ENCODE assay signal across 8 mouse cellular contexts in genomic region chr19:37433895-37434262, GRCm38 (mm10). TPM values are rescaled to one million over a fixed set of nuclear protein-coding genes. Genes with fewer than 3 reads are reported as not detected.
A peak's percentile ranks its signal among the peaks of the same experiment; 100 is the strongest.
DNase-seq lines count a peak whose midpoint lies in the region; ATAC-seq and TF ChIP-seq lines count a peak whose summit lies in the region.

No protein-coding gene starts in this region.

- H3K4me1 ChIP-seq in erythroblast, embryonic 14.5 days (ENCODE audit: control insufficient read depth): peaks cover 19% of the 10 kb centered on the region
- H3K4me1 ChIP-seq in G1E (ENCODE audit: insufficient read depth, low read depth, low read length): peaks cover 45% of the 10 kb centered on the region
- H3K4me1 ChIP-seq in forebrain, embryonic 14.5 days (ENCODE audit: control insufficient read depth, insufficient read depth, low read length): no peaks in the 10 kb centered on the region
- H3K4me1 ChIP-seq in kidney, postnatal 0 days (replicated peaks; ENCODE audit: insufficient read depth, low read length): peaks cover 4% of the 10 kb centered on the region
- H3K4me1 ChIP-seq in midbrain, embryonic 10.5 days: peaks cover 18% of the 10 kb centered on the region

- WGBS in forebrain, embryonic 14.5 days: 0% methylated on average over 14 of the region's 14 CpGs
- 1% methylated on average over 14 of the region's 14 CpGs for WGBS in kidney, postnatal 0 days
- 2% methylated on average over 14 of the region's 14 CpGs for WGBS in midbrain, embryonic 10.5 days

- ATAC-seq in erythroblast, adult 5-6 weeks (replicated peaks; ENCODE audit: low FRiP score, poor library complexity, severe bottlenecking): no peak
- ATAC-seq in G1E (ENCODE audit: extremely low read depth, insufficient number of reproducible peaks, low FRiP score, poor library complexity, severe bottlenecking): no peak
- ATAC-seq in forebrain, embryonic 14.5 days: 0 out of 2 replicates have a peak, but pooled peaks have one; percentile 30
- ATAC-seq in kidney, postnatal 0 days (replicated peaks; ENCODE audit: low FRiP score, low read depth): 0 out of 2 replicates have a peak, but pooled peaks have one; percentile 8
- no peak for ATAC-seq in cerebellum, adult (ENCODE audit: insufficient number of reproducible peaks, low FRiP score, low TSS enrichment)

- DNase-seq in G1E (ENCODE audit: low spot score): no peak
- no peak for DNase-seq in forebrain, embryonic 14.5 days (ENCODE audit: low spot score)
- no peak for DNase-seq in kidney, postnatal 0 days (ENCODE audit: low spot score)
- peak; percentile 50 for DNase-seq in midbrain, embryonic 10.5 days (ENCODE audit: low spot score)
- no peak for DNase-seq in thymus, postnatal 14 days

- peaks cover 13% of the 10 kb centered on the region; the same call in 1 of the 2 replicates for H3K9me3 ChIP-seq in erythroblast, embryonic 14.5 days (ENCODE audit: control insufficient read depth, low read length)
- H3K9me3 ChIP-seq in G1E (replicated peaks): peaks cover 6% of the 10 kb centered on the region; the same call in 1 of the 2 replicates
- H3K9me3 ChIP-seq in forebrain, embryonic 14.5 days (replicated peaks; ENCODE audit: control insufficient read depth, low read length): no peaks in the 10 kb centered on the region
- no peaks in the 10 kb centered on the region for H3K9me3 ChIP-seq in kidney, postnatal 0 days (replicated peaks; ENCODE audit: low read length)
- no peaks in the 10 kb centered on the region for H3K9me3 ChIP-seq in midbrain, embryonic 10.5 days (replicated peaks)

- no peak for TF ChIP-seq CTCF in G1E (IDR thresholded peaks at IDR 0.05; ENCODE audit: low read depth, low read length)
- no peak for TF ChIP-seq CTCF in kidney, postnatal 0 days (IDR thresholded peaks at IDR 0.05; ENCODE audit: low read depth)

- H3K4me3 ChIP-seq in erythroblast, embryonic 14.5 days (replicated peaks): peak overlapping the region; percentile 63
- H3K4me3 ChIP-seq in G1E (ENCODE audit: low read depth, low read length): peak overlapping the region; percentile 92
- H3K4me3 ChIP-seq in forebrain, embryonic 14.5 days (ENCODE audit: low read depth, low read length): peak overlapping the region; percentile 34; the same call in 1 of the 2 replicates
- H3K4me3 ChIP-seq in kidney, postnatal 0 days (replicated peaks; ENCODE audit: low read depth, low read length): peak overlapping the region; percentile 55
- H3K4me3 ChIP-seq in midbrain, embryonic 10.5 days: peak overlapping the region; percentile 50

- peaks cover 85% of the 10 kb centered on the region for H3K27me3 ChIP-seq in erythroblast, embryonic 14.5 days (ENCODE audit: control insufficient read depth)
- H3K27me3 ChIP-seq in G1E (ENCODE audit: insufficient read depth, low read length): peaks cover 5% of the 10 kb centered on the region; the same call in 1 of the 2 replicates
- peaks cover 67% of the 10 kb centered on the region for H3K27me3 ChIP-seq in forebrain, embryonic 14.5 days (replicated peaks; ENCODE audit: control insufficient read depth, insufficient read depth, low read length)
- peaks cover 60% of the 10 kb centered on the region for H3K27me3 ChIP-seq in kidney, postnatal 0 days (ENCODE audit: insufficient read depth, low read length)
- peaks cover 91% of the 10 kb centered on the region for H3K27me3 ChIP-seq in midbrain, embryonic 10.5 days (ENCODE audit: low read depth, poor library complexity, severe bottlenecking)

- no peak overlapping the region for H3K27ac ChIP-seq in forebrain, embryonic 14.5 days (ENCODE audit: low read depth, low read length)
- no peak overlapping the region for H3K27ac ChIP-seq in kidney, postnatal 0 days
- no peak overlapping the region for H3K27ac ChIP-seq in midbrain, embryonic 10.5 days (replicated peaks)

- no peak overlapping the region for H3K9ac ChIP-seq in forebrain, embryonic 14.5 days (ENCODE audit: low read length)
- H3K9ac ChIP-seq in kidney, postnatal 0 days (ENCODE audit: low read depth, low read length): no peak overlapping the region

- no peaks in the 10 kb centered on the region for H3K36me3 ChIP-seq in erythroblast, embryonic 14.5 days (ENCODE audit: control insufficient read depth)
- peaks cover 45% of the 10 kb centered on the region for H3K36me3 ChIP-seq in G1E (replicated peaks)
- no peaks in the 10 kb centered on the region for H3K36me3 ChIP-seq in forebrain, embryonic 14.5 days (ENCODE audit: control insufficient read depth, insufficient read depth, low read length)
- no peaks in the 10 kb centered on the region for H3K36me3 ChIP-seq in kidney, postnatal 0 days (ENCODE audit: insufficient read depth, low read length)
- H3K36me3 ChIP-seq in midbrain, embryonic 10.5 days: no peaks in the 10 kb centered on the region

- H3K4me2 ChIP-seq in forebrain, embryonic 14.5 days (ENCODE audit: low read length): peak overlapping the region; percentile 52; the same call in 1 of the 2 replicates
- peak overlapping the region; percentile 68 for H3K4me2 ChIP-seq in kidney, postnatal 0 days (ENCODE audit: low read length)

RNA-seq across cellular contexts. Expression of gene Hhex, which starts 0.7 kb away (rescaled TPM):
- polyA plus RNA-seq in erythroblast, embryonic 14.5 days (2012): 0.22 and 0.34 TPM in 2 replicates
- 25.1 and 27.3 TPM in 2 replicates for total RNA-seq in erythroblast, adult 5-6 weeks (2015; ENCODE audit: low replicate concordance)
- 5.1 and 6.0 TPM in 2 replicates for total RNA-seq in erythroblast, adult 5-6 weeks (2017; ENCODE audit: low replicate concordance)
- total RNA-seq in G1E (2014; fragmentation: Nextera tagmentation) (70.5 and 74.0 TPM in 2 replicates), G1E (2017) (33.6 and 45.2 TPM in 2 replicates)
- polyA plus RNA-seq in G1E (2012): 214 and 327 TPM in 2 replicates
- 1.8 and 2.5 TPM in 2 replicates for polyA plus RNA-seq in forebrain, embryonic 14.5 days (2014; fragmentation: Nextera tagmentation; extraction: Ambion mirVana)
- polyA plus RNA-seq in kidney, postnatal 0 days (2015; fragmentation: Nextera tagmentation; extraction: Ambion mirVana): 7.6 and 10.1 TPM in 2 replicates
- polyA plus RNA-seq in midbrain, embryonic 10.5 days (2016; fragmentation: Nextera tagmentation; extraction: Ambion mirVana): 5.4 and 6.9 TPM in 2 replicates

RNA-seq across cellular contexts. Expression of gene Kif11, which starts 57.7 kb away (rescaled TPM):
- polyA plus RNA-seq in erythroblast, embryonic 14.5 days (2012): 0.93 and 1.1 TPM in 2 replicates
- total RNA-seq in erythroblast, adult 5-6 weeks (2015; ENCODE audit: low replicate concordance): 65.3 and 69.0 TPM in 2 replicates
- total RNA-seq in erythroblast, adult 5-6 weeks (2017; ENCODE audit: low replicate concordance): 103 and 108 TPM in 2 replicates
- total RNA-seq in G1E (2014; fragmentation: Nextera tagmentation): 166 and 200 TPM in 2 replicates
- total RNA-seq in G1E (2017): 156 and 177 TPM in 2 replicates
- polyA plus RNA-seq in G1E (2012): 5.5 and 6.6 TPM in 2 replicates
- 40.5 and 41.6 TPM in 2 replicates for polyA plus RNA-seq in forebrain, embryonic 14.5 days (2014; fragmentation: Nextera tagmentation; extraction: Ambion mirVana)
- polyA plus RNA-seq in kidney, postnatal 0 days (2015; fragmentation: Nextera tagmentation; extraction: Ambion mirVana): 18.5 and 22.4 TPM in 2 replicates
- 92.7 and 92.9 TPM in 2 replicates for polyA plus RNA-seq in midbrain, embryonic 10.5 days (2016; fragmentation: Nextera tagmentation; extraction: Ambion mirVana)

Comparison
In these comparisons a context has a peak if more than half of its experiments do, and no peak if none do; other contexts are left out.
1. H3K4me3 ChIP-seq: peak in every context shown above with its lines; median percentile 92 in G1E; 63 in erythroblast, embryonic 14.5 days; 55 in kidney, postnatal 0 days; 50 in midbrain, embryonic 10.5 days; 34 in forebrain, embryonic 14.5 days.
2. ATAC-seq: peak in forebrain, embryonic 14.5 days (single experiment) and kidney, postnatal 0 days (single experiment); none in erythroblast, adult 5-6 weeks (single experiment), G1E (single experiment) and cerebellum, adult (single experiment).
3. RNA of gene Hhex, which starts 0.7 kb away (polyA plus RNA-seq): 214 to 327 TPM in G1E; 7.6 to 10.1 TPM in kidney, postnatal 0 days, 5.4 to 6.9 TPM in midbrain, embryonic 10.5 days, 1.8 to 2.5 TPM in forebrain, embryonic 14.5 days and 0.22 to 0.34 TPM in erythroblast, embryonic 14.5 days; every median in the first group is over 10 times any median in the second.